Mouse (Mus musculus) MN1 (cell line): ENCODE data around the gene Adrb1.
A peak's percentile ranks its signal among the peaks of the same experiment; 100 is the strongest.
"Not testable (repeated sequence)": the region's sequence is repeated elsewhere in the genome, so short reads cannot be mapped to it uniquely, and the experiment has no call there.

Source experiments
- DNase-seq: peaks from one replicate; pipeline ENCODE4 v3.0.0-alpha.2; 2016; ENCODE audit warnings: low spot score

The Adrb1 gene

DNA sequence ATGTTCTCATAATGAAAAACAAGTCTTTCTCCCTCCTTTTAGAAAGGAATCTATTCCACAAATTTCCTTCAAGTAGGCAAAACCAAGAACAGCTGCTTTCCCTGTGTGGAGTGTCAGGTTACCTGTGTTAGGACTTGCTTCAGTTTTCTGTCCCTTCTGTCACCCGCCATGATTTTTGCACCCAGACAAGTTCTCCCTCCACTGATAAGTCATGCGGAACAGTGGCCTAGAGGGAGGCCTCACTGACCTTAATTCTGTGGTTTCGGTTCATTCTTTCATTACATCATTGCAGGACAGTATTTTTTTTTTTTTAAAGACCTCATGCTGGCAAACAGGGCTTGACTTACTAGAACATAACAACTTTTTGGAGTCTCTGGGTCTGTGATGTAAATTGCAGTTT, 27.3 kb downstream of the Adrb1 start:
- DNase-seq = no peak

DNA sequence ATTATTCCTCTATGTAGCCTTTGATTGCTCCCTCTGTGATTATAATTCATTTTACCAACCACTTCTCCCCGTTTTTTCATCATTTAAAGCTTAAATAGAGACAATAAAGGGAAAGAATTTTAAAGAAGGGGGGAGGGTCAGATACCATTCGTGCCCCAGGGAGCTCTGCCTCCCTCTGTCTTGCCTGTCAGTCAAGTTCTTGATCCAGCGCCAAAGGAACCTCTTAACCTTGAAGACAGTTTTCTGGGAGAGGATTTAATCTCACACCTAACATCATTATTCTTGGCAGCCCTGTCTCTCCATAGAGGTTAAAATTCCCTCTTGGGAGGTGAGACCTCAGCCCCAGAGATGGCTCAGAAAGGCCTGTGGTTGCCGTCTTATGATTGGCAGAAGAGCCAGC, 28.7 kb downstream of the Adrb1 start:
- DNase-seq = no peak

DNA sequence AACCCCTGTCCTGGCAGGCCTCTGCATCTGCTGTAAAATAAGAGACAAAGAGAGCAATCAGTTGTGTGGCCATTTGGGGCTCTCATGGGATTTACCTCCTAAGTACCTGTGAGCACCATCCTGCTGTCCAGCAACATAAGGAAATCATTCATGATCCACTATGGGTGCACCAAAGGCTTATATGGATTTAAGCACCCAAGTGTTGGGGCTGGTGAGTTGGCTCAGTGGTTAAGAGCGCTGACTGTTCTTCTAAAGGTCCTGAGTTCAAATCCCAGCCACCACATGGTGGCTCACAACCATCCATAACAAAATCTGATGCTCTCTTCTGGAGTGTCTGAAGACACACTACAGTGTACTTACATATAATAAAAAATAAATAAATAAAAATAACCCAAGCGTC, 32.5 kb downstream of the Adrb1 start:
- not testable (repeated sequence) for DNase-seq

DNA sequence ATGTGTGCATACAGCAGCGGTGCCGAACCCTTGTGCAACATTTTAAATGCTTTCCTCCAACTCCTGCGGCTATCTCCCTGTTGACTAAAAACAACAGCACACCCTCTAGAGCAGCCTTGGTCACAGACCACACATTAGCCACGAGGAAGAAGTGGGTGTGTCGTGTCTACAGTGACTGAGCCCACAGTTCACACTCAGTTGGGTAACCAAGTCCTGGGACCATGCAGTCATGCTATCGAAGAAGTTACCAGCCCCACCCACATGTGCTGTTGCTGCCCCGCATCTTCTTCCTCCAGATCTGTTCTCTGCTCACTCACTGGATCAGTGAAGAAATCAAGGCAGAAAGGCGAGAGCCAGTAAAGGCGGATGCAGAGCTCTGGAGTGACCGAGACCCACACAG, 34.4 kb downstream of the Adrb1 start:
- DNase-seq = no peak

DNA sequence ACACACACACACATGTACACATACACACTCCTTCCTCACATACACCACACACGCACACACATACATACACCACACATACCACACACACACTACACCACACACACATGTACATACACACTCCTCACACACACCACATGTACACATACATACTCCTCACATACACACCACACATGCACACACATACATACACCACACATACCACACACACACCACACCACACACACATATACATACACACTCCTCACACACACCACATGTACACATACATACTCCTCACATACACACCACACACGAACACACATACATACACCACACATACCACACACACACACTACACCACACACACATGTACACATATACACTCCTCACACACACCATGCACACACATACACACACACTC, 36.3 kb downstream of the Adrb1 start:
- no peak for DNase-seq

DNA sequence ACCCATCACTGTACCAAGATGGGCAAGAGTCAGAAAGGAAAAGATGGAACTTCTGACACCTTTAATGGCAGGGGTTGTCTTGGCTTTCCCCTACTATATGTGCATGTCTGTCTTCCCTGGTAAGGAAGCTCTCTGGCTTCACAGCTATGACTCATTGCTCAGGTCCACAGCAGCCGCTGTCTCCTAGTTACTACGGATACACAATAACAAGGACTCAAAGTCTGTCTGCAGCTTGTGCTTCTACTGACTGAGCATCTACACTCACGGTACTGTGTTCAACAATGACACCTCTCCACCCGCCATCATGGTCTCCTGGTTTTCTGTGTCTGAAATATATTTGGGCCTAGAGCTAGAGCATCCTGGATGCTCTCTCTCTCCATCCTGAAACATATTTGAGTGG, 37.7 kb downstream of the Adrb1 start:
- DNase-seq = peak; percentile 81

DNA sequence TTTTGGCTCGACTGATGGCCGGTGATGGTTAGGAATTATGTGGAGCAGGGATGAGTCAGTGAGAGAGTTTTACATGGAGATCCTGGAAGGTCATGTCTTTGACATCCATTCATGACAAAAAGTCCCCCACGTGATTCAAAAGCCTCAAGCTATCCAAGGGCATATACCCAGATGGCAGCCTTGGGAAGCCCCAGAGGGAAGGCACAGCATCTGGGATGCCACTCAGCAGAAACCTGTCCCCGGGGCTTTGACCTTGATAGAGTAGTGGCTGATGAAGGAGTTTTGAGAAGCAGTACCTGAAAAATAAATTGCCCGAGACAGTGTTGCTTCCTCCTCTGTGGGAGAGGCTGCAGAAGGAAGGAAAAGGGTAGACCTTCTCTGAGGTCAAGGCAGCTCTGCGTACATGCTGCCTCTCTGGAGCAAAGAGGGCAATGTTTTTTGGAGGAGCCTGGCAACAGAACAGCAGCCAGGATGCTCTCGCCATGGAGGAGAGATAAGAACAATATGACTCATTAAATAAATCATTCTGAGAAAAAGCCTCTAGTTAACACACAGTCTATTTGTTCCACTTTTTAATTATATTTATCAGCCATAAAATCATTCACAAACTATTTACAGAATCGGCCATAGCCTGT, 38.4 kb downstream of the Adrb1 start:
- DNase-seq = peak; percentile 66

DNA sequence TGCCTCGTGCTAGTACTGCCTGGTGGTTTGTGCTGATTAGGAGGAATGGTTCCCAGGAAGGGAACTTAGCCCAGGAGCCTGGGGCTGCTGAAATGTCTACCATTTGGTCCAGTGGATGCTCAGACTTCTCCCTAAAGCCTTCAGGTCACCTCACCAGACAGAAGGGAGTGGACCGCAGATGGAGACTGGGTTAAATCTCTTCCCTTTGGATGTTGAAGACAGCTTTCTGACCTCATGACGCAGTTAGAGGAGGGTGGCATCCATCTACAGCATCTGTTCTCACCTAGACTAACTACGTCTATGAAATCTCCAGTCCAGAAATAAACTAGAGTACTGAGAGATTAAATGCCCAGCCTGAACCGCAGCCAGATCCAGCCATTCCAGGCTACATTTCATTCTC, 39.1 kb downstream of the Adrb1 start:
- no peak for DNase-seq

DNA sequence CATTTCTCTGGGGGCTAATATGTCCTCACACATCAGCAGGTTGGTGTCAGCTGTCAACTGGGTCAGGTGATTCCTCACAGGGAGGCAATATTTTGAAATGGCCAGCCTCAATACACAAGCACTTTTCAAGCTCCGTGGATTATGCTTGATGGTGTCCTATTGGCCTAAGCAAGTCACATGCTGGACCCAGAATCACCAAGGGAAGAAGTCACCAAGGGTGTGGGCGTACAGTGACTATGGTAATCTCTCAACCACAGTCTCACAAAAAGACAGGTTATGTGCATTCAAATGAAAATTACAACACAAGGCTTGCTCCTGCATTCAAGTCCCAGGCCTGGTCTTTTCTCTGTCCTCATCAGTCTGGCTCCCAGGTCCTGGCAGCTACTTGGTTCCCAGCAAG, 39.7 kb downstream of the Adrb1 start:
- no peak for DNase-seq

DNA sequence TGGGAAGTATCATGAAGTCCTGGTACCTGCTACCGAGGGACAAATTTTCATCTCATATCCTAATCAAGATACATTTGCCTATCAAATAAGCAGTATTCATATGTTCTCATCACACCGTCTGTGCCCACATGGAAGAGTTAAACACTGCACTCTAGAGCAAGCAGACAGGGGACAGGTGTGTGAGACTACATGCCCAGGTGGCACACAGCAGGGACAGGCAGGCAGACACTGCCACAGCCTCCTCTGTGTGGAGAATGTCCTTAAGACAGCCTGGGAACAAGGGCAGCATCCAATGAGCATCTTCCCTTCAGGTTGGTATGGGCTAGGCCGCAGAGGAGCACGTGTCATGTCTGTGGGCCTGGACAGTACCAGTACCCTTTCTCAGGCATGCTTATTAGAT, 40.7 kb downstream of the Adrb1 start:
- DNase-seq = no peak

DNA sequence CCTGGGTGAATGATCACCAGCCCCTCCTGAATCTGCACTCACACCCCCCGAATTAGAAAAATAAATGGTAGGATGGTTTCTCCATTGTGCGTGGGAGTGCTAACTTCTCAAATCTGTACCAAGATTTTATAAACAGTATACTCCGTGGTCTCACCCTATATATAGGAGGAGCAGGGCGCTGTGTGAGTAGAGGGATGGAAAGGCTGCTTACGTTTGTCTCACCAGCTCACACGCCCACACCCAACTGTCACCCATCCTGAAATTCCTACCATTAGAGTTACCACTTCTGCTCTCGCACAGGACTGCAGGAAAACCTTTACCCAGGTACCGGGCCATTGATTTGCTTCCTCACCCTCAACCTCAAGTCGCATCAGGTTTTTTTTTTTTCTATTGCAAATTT, 47.0 kb downstream of the Adrb1 start:
- no peak for DNase-seq

DNA sequence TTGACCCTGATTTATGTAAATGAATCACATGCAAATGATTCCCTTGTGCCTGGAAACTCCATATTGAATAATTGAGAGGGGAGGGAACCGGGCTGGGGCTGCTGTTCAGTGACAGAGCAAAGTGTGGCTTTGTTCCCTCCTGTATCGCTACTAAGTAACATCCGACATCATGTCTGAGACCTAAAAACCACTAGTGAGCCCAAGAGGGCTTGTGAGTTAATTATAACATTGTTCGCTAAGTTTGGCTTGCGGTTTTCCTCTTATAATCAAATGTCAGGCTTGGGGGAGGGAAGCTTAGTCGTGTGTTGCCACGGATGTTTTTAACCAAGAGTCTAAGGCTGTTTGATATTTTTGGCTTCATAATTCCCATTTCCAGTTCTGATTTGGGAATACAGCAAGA, 50.2 kb downstream of the Adrb1 start:
- no peak for DNase-seq

DNA sequence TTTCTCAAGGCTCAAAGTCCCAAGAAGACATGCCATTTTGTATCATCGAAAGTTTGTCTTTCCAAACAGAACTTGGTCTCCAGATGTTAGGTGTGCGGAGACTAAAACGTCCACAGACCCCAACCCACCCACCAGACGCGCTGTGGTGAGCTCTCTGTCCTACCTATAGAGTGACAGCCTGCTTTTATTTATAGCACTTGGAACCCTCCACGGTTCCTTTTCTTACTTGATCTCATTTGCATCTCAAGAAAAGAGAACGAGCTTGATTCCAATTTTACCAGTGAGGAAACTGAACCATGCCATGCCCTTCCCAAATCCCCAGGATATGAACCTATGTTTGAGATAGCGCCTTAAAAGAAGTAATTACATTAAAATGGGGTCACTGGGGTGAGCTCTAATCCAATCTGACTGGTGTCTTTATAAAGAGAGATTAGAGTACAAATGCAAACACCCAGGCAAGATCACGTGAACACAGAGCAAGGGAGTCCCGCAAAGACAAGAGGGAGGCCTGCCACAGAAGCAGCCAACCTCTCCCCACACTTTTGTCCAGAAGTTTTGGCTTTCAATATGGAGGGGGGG, 51.5 kb downstream of the Adrb1 start:
- DNase-seq = no peak

DNA sequence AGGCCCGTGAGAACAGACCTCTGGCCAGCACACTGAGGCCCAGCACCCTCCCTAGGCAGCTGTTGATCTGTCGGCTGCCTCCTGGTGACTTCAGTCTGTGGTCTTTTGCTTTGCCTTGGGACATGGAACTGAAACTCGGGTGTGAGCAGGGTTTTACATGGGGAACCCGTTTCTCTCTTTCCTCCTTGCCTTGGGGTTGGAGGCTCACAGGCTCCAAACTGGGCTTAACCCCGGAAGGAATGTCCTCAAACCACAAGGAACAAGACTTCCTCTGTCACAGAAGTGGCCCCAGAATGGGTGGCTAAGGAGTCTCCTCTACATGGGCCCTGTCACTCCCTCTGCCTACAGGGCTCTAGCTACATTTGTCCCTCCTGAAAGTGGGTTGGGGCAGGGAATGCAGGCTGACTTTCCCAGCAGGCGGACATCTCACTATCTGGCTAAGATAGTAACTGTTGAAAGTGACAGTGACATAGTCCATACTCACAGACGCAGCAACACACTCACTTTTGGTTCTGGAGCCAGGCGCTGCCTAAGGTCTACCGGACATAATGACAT, 52.5 kb downstream of the Adrb1 start:
- no peak for DNase-seq

DNA sequence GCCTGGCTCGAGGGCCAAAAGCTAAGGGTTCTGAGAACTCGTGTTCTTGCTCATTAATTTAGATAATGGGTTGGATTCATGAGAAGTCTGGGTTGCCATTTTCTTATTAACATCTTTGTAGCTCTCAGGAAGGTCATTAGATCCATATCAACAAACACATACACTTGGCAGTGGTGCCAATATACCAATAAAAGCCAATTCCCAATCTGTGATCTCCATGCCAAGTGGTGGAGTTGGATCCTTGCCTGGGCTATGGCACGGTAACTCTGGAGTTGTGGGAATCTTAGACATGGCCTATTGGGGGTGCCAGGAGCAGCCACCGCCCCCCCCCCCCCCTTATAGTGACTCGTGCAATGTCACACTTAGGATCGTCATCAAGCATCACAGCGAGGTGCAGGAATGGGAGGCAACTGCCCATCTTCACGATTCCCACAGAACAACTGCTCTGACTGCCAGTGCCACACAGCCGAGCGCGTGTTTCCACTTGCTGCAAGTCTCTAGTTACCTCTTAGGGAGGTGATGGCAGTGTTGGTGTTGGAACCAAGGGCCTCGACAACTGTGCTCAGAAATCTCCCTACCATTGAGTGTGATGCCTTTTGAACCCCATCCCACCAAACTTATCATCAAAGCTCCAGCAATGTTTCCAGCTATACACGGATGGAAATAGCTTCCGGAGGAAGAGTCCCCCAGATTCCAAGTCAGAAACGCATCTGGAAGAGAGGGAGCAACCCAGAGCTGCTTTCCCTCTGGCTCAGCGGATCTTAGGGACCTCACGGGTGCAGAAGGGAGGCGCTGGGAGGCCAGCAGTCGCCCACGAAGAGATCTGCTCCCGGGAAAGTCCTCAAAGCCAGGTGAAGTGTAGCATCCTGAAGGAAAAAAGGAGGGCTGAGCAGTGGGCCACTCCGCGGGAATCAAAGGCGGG, 53.2 kb downstream of the Adrb1 start:
- DNase-seq = peak; percentile 83

DNA sequence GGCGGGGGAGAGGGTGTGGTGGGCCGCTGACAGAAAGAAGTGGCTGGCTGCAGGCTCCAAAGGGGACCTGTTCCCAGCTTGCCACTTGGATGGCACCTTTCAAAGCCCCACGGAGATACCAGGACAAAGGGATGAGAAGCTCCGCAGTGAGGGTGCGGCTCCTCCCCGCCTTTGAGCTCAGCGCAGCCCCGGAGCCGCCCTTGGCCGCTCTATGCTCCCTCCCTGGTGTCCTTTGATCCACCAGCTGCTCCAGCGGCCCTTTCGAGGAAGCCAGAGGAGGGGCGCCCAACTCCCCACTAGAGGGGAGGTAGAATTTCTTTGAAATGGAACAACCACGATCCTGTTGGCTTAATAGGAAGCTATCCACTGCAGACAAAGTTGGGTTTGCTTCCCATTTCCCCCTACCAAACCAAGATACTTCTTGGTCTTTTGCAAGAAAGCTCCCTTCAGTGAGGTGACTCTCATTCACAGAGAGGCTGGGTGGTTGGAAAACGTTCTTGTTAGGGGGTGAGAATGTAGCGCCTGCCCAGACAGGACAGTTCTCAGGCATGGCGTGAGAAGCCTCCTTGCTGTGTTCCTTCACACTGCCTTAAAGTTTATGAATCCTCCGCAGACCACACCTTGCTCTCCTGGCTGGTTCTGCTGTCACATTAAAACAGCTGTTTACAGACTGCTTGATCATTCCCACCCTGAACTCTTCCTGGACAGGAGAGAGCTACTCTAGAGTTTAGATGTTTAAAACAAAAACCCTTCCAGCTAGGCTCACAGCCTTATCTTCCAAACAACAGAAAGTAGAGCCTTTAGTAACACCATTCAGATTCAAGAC, 54.1 kb downstream of the Adrb1 start:
- no peak for DNase-seq

DNA sequence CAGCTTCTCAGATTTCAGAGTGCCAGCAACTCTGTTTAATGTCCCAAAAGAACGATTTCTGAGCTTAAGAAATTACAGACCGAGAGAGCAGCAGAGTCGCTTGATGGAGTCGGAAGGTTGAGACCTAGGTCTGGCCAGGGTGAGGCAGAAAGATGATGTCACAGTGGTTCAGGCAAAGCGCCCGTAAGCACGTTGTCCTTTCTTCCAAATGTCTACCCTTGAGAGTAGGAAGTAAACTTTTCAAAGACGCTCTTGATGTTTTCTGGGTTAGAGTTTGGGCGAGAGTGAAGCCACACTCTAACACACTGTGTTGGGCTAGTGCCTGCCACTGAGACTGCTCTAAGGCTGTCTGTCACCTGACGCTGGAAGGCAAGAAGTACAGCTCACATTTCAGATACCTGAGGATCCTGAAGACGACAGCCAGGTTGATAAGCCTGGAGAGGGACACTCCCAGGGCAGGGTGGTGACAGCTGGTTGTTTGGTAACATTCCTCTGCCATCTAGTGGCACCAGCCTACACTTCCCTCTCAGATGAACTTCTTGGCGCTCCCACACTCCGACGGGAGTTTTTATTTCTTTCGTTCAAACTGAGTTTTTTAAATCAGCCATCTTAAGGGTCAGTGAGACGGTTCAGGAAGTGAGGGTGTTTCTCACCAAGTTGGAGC, 54.9 kb downstream of the Adrb1 start:
- no peak for DNase-seq

DNA sequence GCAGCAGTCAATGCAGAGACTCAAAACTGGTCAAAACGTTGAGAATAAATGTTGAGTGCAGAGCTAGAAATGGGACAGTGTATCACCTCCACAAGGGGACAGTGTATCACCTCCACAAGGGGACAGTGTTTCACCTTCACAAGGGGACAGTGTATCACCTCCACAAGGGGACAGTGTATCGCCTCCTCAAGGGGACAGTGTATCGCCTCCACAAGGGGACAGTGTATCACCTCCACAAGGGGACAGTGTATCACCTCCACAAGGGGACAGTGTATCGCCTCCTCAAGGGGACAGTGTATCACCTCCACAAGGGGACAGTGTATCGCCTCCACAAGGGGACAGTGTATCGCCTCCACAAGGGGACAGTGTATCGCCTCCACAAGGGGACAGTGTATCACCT, 56.5 kb downstream of the Adrb1 start:
- not testable (repeated sequence) for DNase-seq
